Mouse (Mus musculus): ENCODE results near the gene Nckap5.

GRCm38 (mm10) chr1:126822246-126822645 lies 8.4 kb downstream of the Nckap5 start:
- TF ChIP-seq CTCF (conservative IDR thresholded peaks at IDR 0.05; ENCODE audit: insufficient read depth, insufficient read length, low read depth, low read length), result no peak
- TF ChIP-seq POLR2A (IDR thresholded peaks at IDR 0.05; ENCODE audit: low read depth, low read length), result no peak
